Mouse (Mus musculus): ENCODE results near the gene Gm6890. TPM values are rescaled to one million over a fixed set of nuclear protein-coding genes. Genes with fewer than 3 reads are reported as not detected.
"Not testable (repeated sequence)": the region's sequence is repeated elsewhere in the genome, so short reads cannot be mapped to it uniquely, and the experiment has no call there.

The Gm6890 gene
- not detected in 2 replicates for polyA plus RNA-seq (2014; fragmentation: Nextera tagmentation; extraction: Ambion mirVana)

DNA sequence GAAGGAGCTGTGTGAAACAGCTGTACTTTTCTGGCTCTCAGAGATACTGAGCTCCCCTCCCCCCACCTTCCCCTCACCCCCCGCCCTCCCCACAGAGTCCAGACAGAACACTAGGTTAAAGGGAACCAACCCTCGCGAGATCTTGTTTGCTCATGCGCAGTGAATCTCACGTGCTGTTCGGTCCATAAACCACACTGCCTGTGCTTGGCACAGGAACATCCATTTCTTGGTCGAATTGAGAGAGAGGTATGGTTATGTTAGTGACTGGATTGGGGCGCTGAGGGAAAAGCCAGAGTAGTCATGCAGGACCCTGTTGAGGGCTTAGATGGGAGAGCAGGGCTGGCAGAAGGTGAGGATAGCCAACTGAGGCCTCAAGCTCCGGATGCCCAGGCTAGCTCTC is at the start of gene Gm6890:
Gene Gm6890 (plus strand): TSS at position 301 of the 400 bp plus-strand sequence.
- not testable (repeated sequence) for H3K9ac ChIP-seq (replicated peaks; ENCODE audit: low read depth, low read length); H3K27me3 ChIP-seq (ENCODE audit: control insufficient read depth, insufficient read depth, low read length); H3K4me2 ChIP-seq (replicated peaks; ENCODE audit: low read depth, low read length); H3K36me3 ChIP-seq (ENCODE audit: control insufficient read depth, insufficient read depth, low read length); H3K9me3 ChIP-seq (ENCODE audit: control insufficient read depth, low read depth, low read length); H3K4me3 ChIP-seq (ENCODE audit: low read depth, low read length); H3K4me1 ChIP-seq (ENCODE audit: control insufficient read depth, insufficient read depth, low read length); ATAC-seq (ENCODE audit: insufficient number of reproducible peaks, insufficient read depth, low FRiP score, low read depth); H3K27ac ChIP-seq (ENCODE audit: low read length)
- 82% methylated on average over 8 of the region's 9 CpGs for WGBS

DNA sequence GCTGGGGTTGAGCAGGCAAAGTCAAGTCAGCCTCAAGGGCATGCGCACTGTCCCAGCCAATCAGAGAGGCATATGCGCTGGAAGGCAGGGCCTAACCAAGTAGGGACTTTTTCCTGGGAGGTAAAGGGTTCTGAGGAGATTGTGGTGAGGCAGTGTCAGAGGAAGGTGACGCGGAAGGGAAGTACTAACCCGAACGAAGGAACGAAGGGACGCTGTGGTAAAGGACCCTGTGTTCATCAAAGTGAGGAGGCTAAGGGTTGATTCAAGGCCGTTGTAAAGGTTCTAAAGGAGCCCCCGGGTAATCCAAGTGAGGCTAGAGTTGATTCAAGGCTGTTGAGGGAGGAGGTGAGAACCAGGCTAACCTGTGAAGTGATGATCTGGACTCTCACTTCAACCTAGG is 14.5 kb upstream of the Gm6890 start:
- not testable (repeated sequence) for H3K9ac ChIP-seq (replicated peaks; ENCODE audit: low read depth, low read length); H3K4me2 ChIP-seq (replicated peaks; ENCODE audit: low read depth, low read length); ATAC-seq (ENCODE audit: insufficient number of reproducible peaks, insufficient read depth, low FRiP score, low read depth); H3K27me3 ChIP-seq (ENCODE audit: control insufficient read depth, insufficient read depth, low read length); H3K27ac ChIP-seq (ENCODE audit: low read length); H3K4me3 ChIP-seq (ENCODE audit: low read depth, low read length); H3K9me3 ChIP-seq (ENCODE audit: control insufficient read depth, low read depth, low read length); H3K4me1 ChIP-seq (ENCODE audit: control insufficient read depth, insufficient read depth, low read length); H3K36me3 ChIP-seq (ENCODE audit: control insufficient read depth, insufficient read depth, low read length)
- 91% methylated on average over 4 of the region's 10 CpGs for WGBS

DNA sequence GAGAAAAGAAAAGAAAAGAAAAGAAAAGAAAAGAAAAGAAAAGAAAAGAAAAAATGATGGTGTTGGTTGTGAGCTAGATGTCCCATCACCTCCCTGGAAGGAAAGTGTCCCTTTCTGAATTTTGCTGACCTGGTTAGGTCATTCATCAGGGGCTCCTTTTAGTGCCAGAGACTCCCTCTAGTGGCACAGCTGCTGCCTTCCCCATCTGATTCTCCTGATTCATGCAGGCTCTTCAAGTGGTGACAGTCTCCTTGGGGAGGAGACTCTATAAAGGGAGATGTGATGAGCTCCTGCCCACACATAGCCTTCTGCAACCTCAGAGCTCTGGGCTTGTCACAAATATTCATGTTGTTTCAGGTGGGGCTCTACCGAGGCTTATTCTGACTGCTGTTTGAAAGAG is 30.0 kb downstream of the Gm6890 start:
- H3K27me3 ChIP-seq (ENCODE audit: control insufficient read depth, insufficient read depth, low read length); H3K9me3 ChIP-seq (ENCODE audit: control insufficient read depth, low read depth, low read length); H3K36me3 ChIP-seq (ENCODE audit: control insufficient read depth, insufficient read depth, low read length); H3K4me1 ChIP-seq (ENCODE audit: control insufficient read depth, insufficient read depth, low read length); H3K27ac ChIP-seq (ENCODE audit: low read length); H3K9ac ChIP-seq (replicated peaks; ENCODE audit: low read depth, low read length); H3K4me2 ChIP-seq (replicated peaks; ENCODE audit: low read depth, low read length); H3K4me3 ChIP-seq (ENCODE audit: low read depth, low read length); ATAC-seq (ENCODE audit: insufficient number of reproducible peaks, insufficient read depth, low FRiP score, low read depth): not testable (repeated sequence)
- WGBS, result no CpG with 5 or more reads among the region's 1 CpGs

Other genes with a start within 250 kb of the Gm6890 start
- not detected in 2 replicates for gene Olfr1326-ps1, start 166.0 kb upstream of the Gm6890 start, polyA plus RNA-seq (2014; fragmentation: Nextera tagmentation; extraction: Ambion mirVana)
- not detected in 2 replicates for gene Olfr1325, start 148.2 kb upstream of the Gm6890 start, polyA plus RNA-seq (2014; fragmentation: Nextera tagmentation; extraction: Ambion mirVana)
- gene Gm5640, start 95.3 kb upstream of the Gm6890 start, polyA plus RNA-seq (2014; fragmentation: Nextera tagmentation; extraction: Ambion mirVana), result not detected in 2 replicates
- gene Gm5936, start 96.3 kb downstream of the Gm6890 start, polyA plus RNA-seq (2014; fragmentation: Nextera tagmentation; extraction: Ambion mirVana), result not detected in 2 replicates

All from stomach, embryonic 14.5 days (tissue).